Mouse (Mus musculus) forebrain, embryonic 12.5 days (tissue): ENCODE measurements around the gene Ccdc114. TPM values are rescaled to one million over a fixed set of nuclear protein-coding genes. Genes with fewer than 3 reads are reported as not detected.

Experiments used
- ATAC-seq: fragments of 200-750 bp; cut with Nextera tagmentation; 2 replicates; pipeline ENCODE4 v1.8.0; 2017; ENCODE audit warnings: moderate TSS enrichment; ENCODE audit not compliant: low FRiP score
- H3K27ac ChIP-seq: fragments of 300-500 bp; sonication (generic); 2 replicates; pipeline ENCODE4 v1.5.1; 2016; ENCODE audit warnings: mild to moderate bottlenecking
- H3K27me3 ChIP-seq: fragments of 300-500 bp; sonication (generic); 2 replicates; pipeline ENCODE4 v1.6.1; 2016; ENCODE audit warnings: mild to moderate bottlenecking
- H3K36me3 ChIP-seq: fragments of 300-500 bp; sonication (generic); replicated peaks from 2 replicates; pipeline ENCODE4 v1.6.1; 2016; ENCODE audit warnings: mild to moderate bottlenecking
- H3K4me1 ChIP-seq: fragments of 300-500 bp; sonication (generic); 2 replicates; pipeline ENCODE4 v1.6.1; 2016
- H3K4me2 ChIP-seq: fragments of 300-500 bp; sonication (generic); 2 replicates; pipeline ENCODE4 v1.6.1; 2016; ENCODE audit warnings: mild to moderate bottlenecking, moderate library complexity
- H3K4me3 ChIP-seq: fragments of 300-500 bp; sonication (generic); replicated peaks from 2 replicates; pipeline ENCODE4 v1.5.1; 2016; ENCODE audit warnings: mild to moderate bottlenecking
- H3K9ac ChIP-seq: fragments of 300-500 bp; sonication (generic); 2 replicates; pipeline ENCODE4 v1.6.1; 2016; ENCODE audit warnings: mild to moderate bottlenecking
- H3K9me3 ChIP-seq: fragments of 300-500 bp; sonication (generic); 2 replicates; pipeline ENCODE4 v1.6.1; 2016
- WGBS: fragments of 180-500 bp; shearing (Covaris S2); methylation state at CpG from one replicate; pipeline ENCODE4 v1.1.7; 2016; 5-methylcytosine and 5-hydroxymethylcytosine counted together
- polyA plus RNA-seq: library from polyadenylated mRNA; unstranded; fragments of >200 nt; fragmentation: Nextera tagmentation; extraction: Ambion mirVana; gene quantifications from 2 replicates; pipeline ENCODE4 v1.2.1, GENCODE M21; 2016

Gene Ccdc114
- polyA plus RNA-seq, 1 experiment from 2014 or later: 4.7 TPM

- Histone ChIP-seq H3K9ac (no peak overlapping the region), H3K4me2 (no peak overlapping the region), H3K27ac (no peak overlapping the region), H3K4me3 (no peak overlapping the region), H3K27me3 (no peaks in the 10 kb centered on the region), H3K36me3 (no peaks in the 10 kb centered on the region), H3K9me3 (no peaks in the 10 kb centered on the region), H3K4me1 (peaks cover 5% of the 10 kb centered on the region)
- 87% methylated on average over 12 of the region's 12 CpGs for WGBS
- no peak for ATAC-seq
These were observed 21.3 kb upstream of the Ccdc114 start for GRCm38 (mm10) chr7:45902481-45903002.

- 92% methylated on average over 9 of the region's 9 CpGs for WGBS
- Histone ChIP-seq H3K27ac (no peak overlapping the region), H3K9me3 (no peaks in the 10 kb centered on the region), H3K4me3 (no peak overlapping the region), H3K4me2 (no peak overlapping the region), H3K9ac (no peak overlapping the region), H3K4me1 (no peaks in the 10 kb centered on the region), H3K27me3 (no peaks in the 10 kb centered on the region), H3K36me3 (peaks cover 17% of the 10 kb centered on the region)
- ATAC-seq: no peak
These were observed 17.2 kb upstream of the Ccdc114 start for GRCm38 (mm10) chr7:45906622-45907021.

- Histone ChIP-seq H3K4me3 (no peak overlapping the region), H3K9me3 (no peaks in the 10 kb centered on the region), H3K27me3 (no peaks in the 10 kb centered on the region), H3K36me3 (peaks cover 17% of the 10 kb centered on the region), H3K27ac (no peak overlapping the region), H3K9ac (no peak overlapping the region), H3K4me1 (no peaks in the 10 kb centered on the region), H3K4me2 (no peak overlapping the region)
- ATAC-seq: no peak
These were observed 15.5 kb upstream of the Ccdc114 start for GRCm38 (mm10) chr7:45908384-45908783.

GRCm38 (mm10) chr7:45909145-45909544 is 14.7 kb upstream of the Ccdc114 start:
- H3K9ac ChIP-seq: no peak overlapping the region
- no peak overlapping the region for H3K4me3 ChIP-seq
- H3K36me3 ChIP-seq: peaks cover 19% of the 10 kb centered on the region
- no peaks in the 10 kb centered on the region for H3K4me1 ChIP-seq
- H3K27me3 ChIP-seq: no peaks in the 10 kb centered on the region
- H3K4me2 ChIP-seq: no peak overlapping the region
- ATAC-seq: no peak
- no peak overlapping the region for H3K27ac ChIP-seq
- H3K9me3 ChIP-seq: no peaks in the 10 kb centered on the region
- 97% methylated on average over 16 of the region's 16 CpGs for WGBS

- Histone ChIP-seq H3K27me3 (no peaks in the 10 kb centered on the region), H3K9ac (no peak overlapping the region), H3K36me3 (peaks cover 19% of the 10 kb centered on the region), H3K9me3 (no peaks in the 10 kb centered on the region), H3K4me2 (no peak overlapping the region), H3K4me3 (no peak overlapping the region), H3K4me1 (peaks cover 23% of the 10 kb centered on the region), H3K27ac (no peak overlapping the region)
- ATAC-seq: no peak
- 88% methylated on average over 6 of the region's 6 CpGs for WGBS
These were observed 9.8 kb upstream of the Ccdc114 start for GRCm38 (mm10) chr7:45914067-45914466.

- Histone ChIP-seq H3K9ac (no peak overlapping the region), H3K4me3 (no peak overlapping the region), H3K27ac (no peak overlapping the region), H3K4me1 (peaks cover 23% of the 10 kb centered on the region), H3K4me2 (no peak overlapping the region), H3K9me3 (no peaks in the 10 kb centered on the region), H3K27me3 (no peaks in the 10 kb centered on the region), H3K36me3 (peaks cover 10% of the 10 kb centered on the region)
- WGBS: 91% methylated on average over 5 of the region's 5 CpGs
- no peak for ATAC-seq
These were observed 8.9 kb upstream of the Ccdc114 start for GRCm38 (mm10) chr7:45915011-45915410.

- H3K36me3 ChIP-seq: 0 out of 2 replicates have a peak, but pooled peaks cover 2% of the 10 kb centered on the region
- H3K9ac ChIP-seq: peak overlapping the region; percentile 40
- H3K4me3 ChIP-seq: peak overlapping the region; percentile 24
- 0 out of 2 replicates have a peak, but pooled peaks cover 8% of the 10 kb centered on the region for H3K27me3 ChIP-seq
- 33% methylated on average over 26 of the region's 26 CpGs for WGBS
- peak overlapping the region; percentile 50 for H3K4me2 ChIP-seq
- peak; percentile 90 for ATAC-seq
- no peaks in the 10 kb centered on the region for H3K9me3 ChIP-seq
- H3K27ac ChIP-seq: peak overlapping the region; percentile 91
- peaks cover 23% of the 10 kb centered on the region for H3K4me1 ChIP-seq
These were observed 7.5 kb upstream of the Ccdc114 start for GRCm38 (mm10) chr7:45916056-45917003.

GRCm38 (mm10) chr7:45917004-45917704 is 6.7 kb upstream of the Ccdc114 start:
- peak overlapping the region; percentile 26 for H3K9ac ChIP-seq
- peak overlapping the region; percentile 24; the same call in 1 of the 2 replicates for H3K4me3 ChIP-seq
- 39% methylated on average over 13 of the region's 13 CpGs for WGBS
- no peak; the same call in none of the 2 replicates for ATAC-seq
- H3K4me2 ChIP-seq: peak overlapping the region; percentile 50
- H3K9me3 ChIP-seq: no peaks in the 10 kb centered on the region
- peak overlapping the region; percentile 91 for H3K27ac ChIP-seq
- H3K27me3 ChIP-seq: peaks cover 12% of the 10 kb centered on the region; the same call in 1 of the 2 replicates
- peaks cover 23% of the 10 kb centered on the region for H3K4me1 ChIP-seq
- 0 out of 2 replicates have a peak, but pooled peaks cover 2% of the 10 kb centered on the region for H3K36me3 ChIP-seq

GRCm38 (mm10) chr7:45917926-45918325 is 5.9 kb upstream of the Ccdc114 start:
- no peak overlapping the region for H3K4me2 ChIP-seq
- no peaks in the 10 kb centered on the region for H3K9me3 ChIP-seq
- 0 out of 2 replicates have a peak, but pooled peaks cover 2% of the 10 kb centered on the region for H3K36me3 ChIP-seq
- no peak overlapping the region for H3K27ac ChIP-seq
- peaks cover 14% of the 10 kb centered on the region; the same call in 1 of the 2 replicates for H3K27me3 ChIP-seq
- peaks cover 29% of the 10 kb centered on the region for H3K4me1 ChIP-seq
- no peak overlapping the region for H3K9ac ChIP-seq
- no peak overlapping the region for H3K4me3 ChIP-seq
- ATAC-seq: no peak
- 91% methylated on average over 15 of the region's 15 CpGs for WGBS

GRCm38 (mm10) chr7:45919083-45919671 is 4.7 kb upstream of the Ccdc114 start:
- Histone ChIP-seq H3K9me3 (no peaks in the 10 kb centered on the region), H3K9ac (no peak overlapping the region), H3K4me3 (no peak overlapping the region), H3K36me3 (no peaks in the 10 kb centered on the region), H3K27ac (no peak overlapping the region), H3K27me3 (peaks cover 14% of the 10 kb centered on the region; the same call in 1 of the 2 replicates), H3K4me1 (peaks cover 34% of the 10 kb centered on the region), H3K4me2 (no peak overlapping the region)
- WGBS: 58% methylated on average over 14 of the region's 14 CpGs
- ATAC-seq: no peak

- Histone ChIP-seq H3K4me3 (no peak overlapping the region), H3K4me1 (peaks cover 34% of the 10 kb centered on the region), H3K27me3 (peaks cover 14% of the 10 kb centered on the region; the same call in 1 of the 2 replicates), H3K36me3 (no peaks in the 10 kb centered on the region), H3K4me2 (0 out of 2 replicates have a peak overlapping the region, but pooled peaks have one; percentile 4), H3K9me3 (no peaks in the 10 kb centered on the region), H3K9ac (no peak overlapping the region), H3K27ac (no peak overlapping the region)
- 83% methylated on average over 4 of the region's 4 CpGs for WGBS
- ATAC-seq: no peak
These were observed 4.1 kb upstream of the Ccdc114 start for GRCm38 (mm10) chr7:45919761-45920160.
